15 mouse cellular contexts compared by ENCODE assay signal in genomic region chr3:89696152-89696821, GRCm38 (mm10). TPM values are rescaled to one million over a fixed set of nuclear protein-coding genes. Genes with fewer than 3 reads are reported as not detected.
DNase-seq lines count a peak whose midpoint lies in the region; ATAC-seq lines count a peak whose summit lies in the region.
"Had no signal": no experiment of that assay in that cellular context is flagged by ENCODE, and none has a peak within 500 bp of the region (broad histone marks: within the 10 kb centered on the region; RNA-seq: fewer than 3 reads in every experiment).

No protein-coding gene starts in this region.

- DNase-seq in forebrain, embryonic 10.5 days (ENCODE audit: extremely low spot score, low spot score), result no peak
- DNase-seq in midbrain, embryonic 14.5 days, result peak; percentile 70
- no peak for DNase-seq in midbrain, embryonic 11.5 days (ENCODE audit: low spot score, missing footprints)
- DNase-seq in layer of hippocampus, postnatal 36 days, result peak; percentile 21 to 27
- peak; percentile 28 for DNase-seq in right cerebral cortex, postnatal 4 days
- DNase-seq in kidney, postnatal 4 days, result no peak
- DNase-seq: cerebellum, postnatal 14 days; gastrocnemius, postnatal 36 days; kidney, adult 18-20 months; retina, postnatal 1 day had no signal

- no peaks in the 10 kb centered on the region for H3K27me3 ChIP-seq in forebrain, embryonic 12.5 days
- no peaks in the 10 kb centered on the region for H3K27me3 ChIP-seq in forebrain, embryonic 10.5 days (ENCODE audit: poor library complexity, severe bottlenecking)
- H3K27me3 ChIP-seq in midbrain, embryonic 14.5 days (ENCODE audit: control insufficient read depth, insufficient read depth, low read length), result no peaks in the 10 kb centered on the region
- H3K27me3 ChIP-seq in midbrain, embryonic 11.5 days (ENCODE audit: control insufficient read depth, insufficient read depth, low read length), result no peaks in the 10 kb centered on the region
- H3K27me3 ChIP-seq: embryonic facial prominence, embryonic 12.5 days; midbrain, embryonic 12.5 days; neural tube, embryonic 13.5 days had no signal

- peaks cover 3% of the 10 kb centered on the region; the same call in 1 of the 2 replicates for H3K4me1 ChIP-seq in forebrain, embryonic 12.5 days
- peaks cover 13% of the 10 kb centered on the region for H3K4me1 ChIP-seq in forebrain, embryonic 10.5 days
- no peaks in the 10 kb centered on the region for H3K4me1 ChIP-seq in midbrain, embryonic 14.5 days (ENCODE audit: control insufficient read depth, insufficient read depth, low read length)
- H3K4me1 ChIP-seq in midbrain, embryonic 11.5 days (ENCODE audit: control insufficient read depth, insufficient read depth, low read length), result no peaks in the 10 kb centered on the region
- H3K4me1 ChIP-seq: midbrain, embryonic 12.5 days; neural tube, embryonic 13.5 days had no signal

- H3K27ac ChIP-seq in forebrain, embryonic 12.5 days, result peak overlapping the region; percentile 38; the same call in 1 of the 2 replicates
- H3K27ac ChIP-seq in forebrain, embryonic 10.5 days, result no peak overlapping the region
- peak overlapping the region; percentile 66 for H3K27ac ChIP-seq in midbrain, embryonic 14.5 days (replicated peaks; ENCODE audit: low read depth, low read length)
- H3K27ac ChIP-seq in midbrain, embryonic 11.5 days (ENCODE audit: low read depth, low read length), result no peak overlapping the region
- H3K27ac ChIP-seq: embryonic facial prominence, embryonic 12.5 days; midbrain, embryonic 12.5 days; neural tube, embryonic 13.5 days had no signal

- peak; percentile 63; the same call in 1 of the 2 replicates for ATAC-seq in forebrain, embryonic 12.5 days (ENCODE audit: low FRiP score)
- no peak for ATAC-seq in midbrain, embryonic 14.5 days (ENCODE audit: low FRiP score, low TSS enrichment)
- no peak for ATAC-seq in midbrain, embryonic 11.5 days (ENCODE audit: low FRiP score)
- ATAC-seq in cerebellum, adult (ENCODE audit: insufficient number of reproducible peaks, low FRiP score, low TSS enrichment), result no peak

- H3K9ac ChIP-seq in forebrain, embryonic 12.5 days, result no peak overlapping the region
- no peak overlapping the region for H3K9ac ChIP-seq in midbrain, embryonic 14.5 days (replicated peaks; ENCODE audit: low read length)
- H3K9ac ChIP-seq in midbrain, embryonic 11.5 days (ENCODE audit: low read length), result no peak overlapping the region
- H3K9ac ChIP-seq: embryonic facial prominence, embryonic 12.5 days; midbrain, embryonic 12.5 days; neural tube, embryonic 13.5 days had no signal

- H3K4me3 ChIP-seq in forebrain, embryonic 12.5 days (replicated peaks), result no peak overlapping the region
- H3K4me3 ChIP-seq in forebrain, embryonic 10.5 days, result no peak overlapping the region
- no peak overlapping the region for H3K4me3 ChIP-seq in midbrain, embryonic 14.5 days (replicated peaks; ENCODE audit: low read depth, low read length)
- H3K4me3 ChIP-seq in midbrain, embryonic 11.5 days (ENCODE audit: low read depth, low read length), result no peak overlapping the region
- H3K4me3 ChIP-seq: embryonic facial prominence, embryonic 12.5 days; midbrain, embryonic 12.5 days; neural tube, embryonic 13.5 days had no signal

- H3K36me3 ChIP-seq in forebrain, embryonic 12.5 days (replicated peaks), result no peaks in the 10 kb centered on the region
- no peaks in the 10 kb centered on the region for H3K36me3 ChIP-seq in forebrain, embryonic 10.5 days (replicated peaks)
- H3K36me3 ChIP-seq in midbrain, embryonic 14.5 days (ENCODE audit: control insufficient read depth, insufficient read depth, low read length), result no peaks in the 10 kb centered on the region
- H3K36me3 ChIP-seq in midbrain, embryonic 11.5 days (ENCODE audit: control insufficient read depth, insufficient read depth, low read length), result no peaks in the 10 kb centered on the region
- H3K36me3 ChIP-seq: embryonic facial prominence, embryonic 12.5 days; midbrain, embryonic 12.5 days; neural tube, embryonic 13.5 days had no signal

- no peak overlapping the region for H3K4me2 ChIP-seq in forebrain, embryonic 12.5 days
- peak overlapping the region; percentile 19; the same call in 1 of the 2 replicates for H3K4me2 ChIP-seq in midbrain, embryonic 14.5 days (ENCODE audit: low read length)
- H3K4me2 ChIP-seq in midbrain, embryonic 11.5 days, result no peak overlapping the region
- H3K4me2 ChIP-seq: embryonic facial prominence, embryonic 12.5 days; midbrain, embryonic 12.5 days; neural tube, embryonic 13.5 days had no signal

- 0 out of 2 replicates have a peak, but pooled peaks cover 3% of the 10 kb centered on the region for H3K9me3 ChIP-seq in forebrain, embryonic 12.5 days
- H3K9me3 ChIP-seq in forebrain, embryonic 10.5 days, result peaks cover 6% of the 10 kb centered on the region; the same call in 1 of the 2 replicates
- no peaks in the 10 kb centered on the region for H3K9me3 ChIP-seq in midbrain, embryonic 14.5 days (ENCODE audit: control insufficient read depth, low read length)
- no peaks in the 10 kb centered on the region; the same call in 1 of the 2 replicates for H3K9me3 ChIP-seq in midbrain, embryonic 11.5 days (ENCODE audit: control insufficient read depth, low read length)
- H3K9me3 ChIP-seq: embryonic facial prominence, embryonic 12.5 days; midbrain, embryonic 12.5 days had no signal

- 49% methylated on average over 12 of the region's 12 CpGs for WGBS in forebrain, embryonic 12.5 days
- 81% methylated on average over 12 of the region's 12 CpGs for WGBS in forebrain, embryonic 10.5 days
- WGBS in midbrain, embryonic 14.5 days, result 47% methylated on average over 12 of the region's 12 CpGs
- 74% methylated on average over 12 of the region's 12 CpGs for WGBS in midbrain, embryonic 11.5 days

RNA-seq across cellular contexts. Expression of gene Adar, which starts 18.5 kb away (rescaled TPM):
- polyA plus RNA-seq in forebrain, embryonic 12.5 days (2016; fragmentation: Nextera tagmentation; extraction: Ambion mirVana), result 22.1 and 28.5 TPM in 2 replicates
- 16.3 and 16.4 TPM in 2 replicates for polyA plus RNA-seq in forebrain, embryonic 10.5 days (2016; fragmentation: Nextera tagmentation; extraction: Ambion mirVana)
- polyA plus RNA-seq in midbrain, embryonic 14.5 days (2014; fragmentation: Nextera tagmentation; extraction: Ambion mirVana), result 26.1 and 33.6 TPM in 2 replicates
- polyA plus RNA-seq in midbrain, embryonic 11.5 days (2014; fragmentation: Nextera tagmentation; extraction: Ambion mirVana), result 15.5 and 16.6 TPM in 2 replicates
- 100 to 1,000 TPM; 119 to 122 TPM for total RNA-seq in layer of hippocampus, postnatal 36 days (2021)

Comparison
In these comparisons a context has a peak if more than half of its experiments do, and no peak if none do; other contexts are left out.
1. H3K27ac ChIP-seq: peak in forebrain, embryonic 12.5 days (single experiment) and midbrain, embryonic 14.5 days (single experiment); none in forebrain, embryonic 10.5 days (single experiment) and midbrain, embryonic 11.5 days (single experiment).
2. DNase-seq: peak in midbrain, embryonic 14.5 days (single experiment), layer of hippocampus, postnatal 36 days (2 of 2) and right cerebral cortex, postnatal 4 days (single experiment); none in forebrain, embryonic 10.5 days (single experiment), midbrain, embryonic 11.5 days (single experiment) and kidney, postnatal 4 days (0 of 2).